Mouse (Mus musculus): ENCODE measurements at regions not wholly inside any gene's neighbourhood (a gene's known extent, or its start where the extent isn't known, plus 50 kb on each side); places are given as distances from the start of the nearest gene placed in this dataset.

DNA sequence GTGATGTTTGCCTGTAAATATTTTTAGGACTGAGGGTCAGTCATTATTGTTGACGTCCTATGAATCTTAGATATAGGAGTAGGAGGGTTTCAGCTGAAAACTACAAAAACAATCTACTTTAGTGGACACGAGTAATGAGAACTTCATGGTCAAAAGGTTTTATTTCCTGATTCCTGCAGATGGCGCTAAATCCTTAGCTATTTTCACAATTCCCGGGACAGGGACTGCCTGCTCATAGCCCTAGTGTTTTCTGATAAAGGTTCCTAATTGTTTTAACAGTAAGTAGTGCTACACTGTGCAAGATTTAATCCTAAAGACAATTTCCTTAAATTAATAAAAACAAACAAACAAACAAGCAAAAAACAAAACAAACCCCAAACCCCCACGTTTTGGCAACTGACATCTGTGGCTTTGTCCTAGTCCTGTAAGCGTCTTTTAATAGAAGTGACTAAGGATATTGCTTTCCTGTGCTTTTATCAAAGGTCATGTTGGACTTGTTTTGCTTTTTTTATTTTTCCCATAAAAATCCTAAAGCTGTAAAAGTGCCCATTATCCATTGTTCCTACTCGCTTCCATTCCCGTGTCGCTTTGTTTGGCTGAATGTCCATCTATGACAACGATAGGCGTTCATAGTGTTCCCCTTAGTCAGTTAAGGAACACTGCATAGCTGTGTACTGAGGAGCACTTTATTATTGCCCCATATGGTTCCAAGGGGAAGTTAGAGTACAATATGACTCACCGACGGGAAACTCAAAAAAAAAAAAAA is 53.5 kb upstream of the Akr1e1 start:
- no peak for DNase-seq (ENCODE audit: extremely low read depth, low read depth, low spot score)
